Mouse (Mus musculus) liver, embryonic 14.5 days (tissue): Measurements from ENCODE around the gene Tmem94. TPM values are rescaled to one million over a fixed set of nuclear protein-coding genes. Genes with fewer than 3 reads are reported as not detected.

Experiments
- ATAC-seq: fragments of 200-750 bp; cut with Nextera tagmentation; 2 replicates; pipeline ENCODE4 v1.8.0; 2017; ENCODE audit warnings: moderate number of reproducible peaks, mild to moderate bottlenecking, moderate library complexity; ENCODE audit not compliant: insufficient read depth
- DNase-seq, 3 experiments: peaks; one replicate each; pipeline ENCODE4 v3.0.0-alpha.2; 2012 to 2013; ENCODE audit warnings: low read depth in 3 of 3, low spot score in 3 of 3
- H3K27ac ChIP-seq: fragments of 300-500 bp; sonication (generic); 2 replicates; pipeline ENCODE4 v1.5.1; 2014; ENCODE audit warnings: moderate library complexity, mild to moderate bottlenecking, control low read depth, inconsistent platforms
- H3K27me3 ChIP-seq: fragments of 300-500 bp; sonication (generic); 2 replicates; pipeline ENCODE4 v1.6.1; 2014; ENCODE audit warnings: mild to moderate bottlenecking, low read length, moderate library complexity; ENCODE audit not compliant: control insufficient read depth, insufficient read depth
- H3K36me3 ChIP-seq: fragments of 300-500 bp; sonication (generic); replicated peaks from 2 replicates; pipeline ENCODE4 v1.6.1; 2014; ENCODE audit warnings: low read depth; ENCODE audit not compliant: control insufficient read depth, insufficient read depth
- H3K4me1 ChIP-seq, 2 experiments: fragments of 200-500 bp in 1 of 2; fragments of 300-500 bp in 1 of 2; sonication (generic) in 1 of 2; replicated peaks; 2 replicates each; pipeline ENCODE4 v1.6.1; 2012 to 2014; ENCODE audit warnings: antibody characterized with exemption in 1 of 2, inconsistent platforms in 1 of 2, low read length in 1 of 2; ENCODE audit not compliant: control insufficient read depth in 2 of 2, insufficient read depth in 2 of 2
- H3K4me2 ChIP-seq: fragments of 300-500 bp; sonication (generic); 2 replicates; pipeline ENCODE4 v1.6.1; 2014; ENCODE audit warnings: low read depth, mild to moderate bottlenecking, control low read depth, moderate library complexity
- H3K4me3 ChIP-seq, 2 experiments: fragments of 200-500 bp in 1 of 2; fragments of 300-500 bp in 1 of 2; sonication (generic) in 1 of 2; 2 replicates each; pipeline ENCODE4 v1.5.1; 2012 to 2014; ENCODE audit warnings: low read depth in 2 of 2, low read length in 2 of 2, mild to moderate bottlenecking in 2 of 2, control low read depth in 1 of 2, inconsistent platforms in 1 of 2, moderate library complexity in 1 of 2; ENCODE audit not compliant: insufficient read depth in 1 of 2
- H3K9ac ChIP-seq: fragments of 300-500 bp; sonication (generic); replicated peaks from 2 replicates; pipeline ENCODE4 v1.6.1; 2014; ENCODE audit warnings: mild to moderate bottlenecking, control low read depth, moderate library complexity
- H3K9me3 ChIP-seq: fragments of 300-500 bp; sonication (generic); 2 replicates; pipeline ENCODE4 v1.6.1; 2016; ENCODE audit warnings: low read length, mixed read lengths; ENCODE audit not compliant: control insufficient read depth
- CTCF ChIP-seq: IDR thresholded peaks from 2 replicates; pipeline ENCODE4 v1.5.1; 2016; ENCODE audit warnings: antibody characterized with exemption, low read depth, control low read depth
- EP300 ChIP-seq: IDR thresholded peaks from 2 replicates; pipeline ENCODE4 v1.6.1; 2016; ENCODE audit warnings: antibody characterized with exemption, low read depth
- WGBS: fragments of 180-500 bp; shearing (Covaris S2); extraction: QIAGEN DNeasy Blood & Tissue Kit; methylation state at CpG from one replicate; pipeline ENCODE4 v1.1.7; 2014; ENCODE audit not compliant: insufficient replicate concordance; 5-methylcytosine and 5-hydroxymethylcytosine counted together
- polyA plus RNA-seq, 2 experiments: library from polyadenylated mRNA; depleted of rRNA in 1 of 2; stranded (reverse) in 1 of 2; unstranded in 1 of 2; fragments of >200 nt; fragmentation: Nextera tagmentation in 1 of 2; extraction: Ambion mirVana in 1 of 2; gene quantifications; 2 replicates each; pipeline versions ENCODE4 v1.2.1 to v1.2.3; 2012 to 2014

The Tmem94 gene
- polyA plus RNA-seq, 2 experiments, result 3.7 to 11.0 TPM

- no peak for TF ChIP-seq EP300
- ATAC-seq (no peak), DNase-seq (no peak)
- no peaks in the 10 kb centered on the region for H3K9me3 ChIP-seq
- no peak overlapping the region for H3K27ac ChIP-seq
- no peak overlapping the region for H3K4me3 ChIP-seq
- no peak overlapping the region for H3K4me2 ChIP-seq
- H3K4me1 ChIP-seq, result peaks cover 0 to 4% of the 10 kb centered on the region in 2 experiments; a peak in 1 of 4 replicates
- 59% methylated on average over 9 of the region's 9 CpGs for whole genome bisulfite sequencing
- H3K36me3 ChIP-seq, result no peaks in the 10 kb centered on the region
- H3K9ac ChIP-seq, result no peak overlapping the region
- no peaks in the 10 kb centered on the region for H3K27me3 ChIP-seq
Observed at GRCm38 (mm10) chr11:115742926-115743325, 22.3 kb upstream of the Tmem94 start.

GRCm38 (mm10) chr11:115744385-115744784 is 20.8 kb upstream of the Tmem94 start:
- Histone ChIP-seq H3K4me3 (no peak overlapping the region), H3K4me2 (no peak overlapping the region), H3K4me1 (peaks cover 0 to 4% of the 10 kb centered on the region in 2 experiments; a peak in 1 of 4 replicates), H3K9me3 (no peaks in the 10 kb centered on the region), H3K36me3 (no peaks in the 10 kb centered on the region), H3K9ac (no peak overlapping the region), H3K27me3 (no peaks in the 10 kb centered on the region), H3K27ac (no peak overlapping the region)
- WGBS, result 69% methylated on average over 5 of the region's 5 CpGs
- ATAC-seq (no peak), DNase-seq (no peak)
- TF ChIP-seq CTCF, result no peak
- no peak for TF ChIP-seq EP300

- H3K9me3 ChIP-seq, result no peaks in the 10 kb centered on the region
- H3K27ac ChIP-seq, result no peak overlapping the region
- 63% methylated on average over 1 of the region's 1 CpGs for WGBS
- no peak overlapping the region for H3K9ac ChIP-seq
- H3K4me3 ChIP-seq, result no peak overlapping the region
- no peaks in the 10 kb centered on the region for H3K27me3 ChIP-seq
- DNase-seq, result no peak
- no peak for ATAC-seq
- TF ChIP-seq CTCF (no peak), EP300 (no peak)
- no peaks in the 10 kb centered on the region for H3K36me3 ChIP-seq
- H3K4me2 ChIP-seq, result no peak overlapping the region
- H3K4me1 ChIP-seq, result peaks cover 0 to 4% of the 10 kb centered on the region in 2 experiments; a peak in 1 of 4 replicates
Observed at GRCm38 (mm10) chr11:115746109-115746508, 19.1 kb upstream of the Tmem94 start.

- Histone ChIP-seq H3K27ac (no peak overlapping the region), H3K27me3 (no peaks in the 10 kb centered on the region), H3K36me3 (no peaks in the 10 kb centered on the region), H3K4me1 (peaks cover 0 to 4% of the 10 kb centered on the region in 2 experiments; a peak in 1 of 4 replicates), H3K9ac (no peak overlapping the region), H3K9me3 (no peaks in the 10 kb centered on the region), H3K4me2 (no peak overlapping the region), H3K4me3 (no peak overlapping the region)
- TF ChIP-seq EP300, result no peak
- no peak for TF ChIP-seq CTCF
- ATAC-seq (no peak), DNase-seq (no peak)
- 7% methylated on average over 8 of the region's 8 CpGs for WGBS
Observed at GRCm38 (mm10) chr11:115746762-115747161, 18.5 kb upstream of the Tmem94 start.

GRCm38 (mm10) chr11:115747351-115747750 is 17.9 kb upstream of the Tmem94 start:
- Histone ChIP-seq H3K27me3 (no peaks in the 10 kb centered on the region), H3K4me2 (0 out of 2 replicates have a peak overlapping the region, but pooled peaks have one; percentile 16), H3K9ac (no peak overlapping the region), H3K9me3 (no peaks in the 10 kb centered on the region), H3K27ac (no peak overlapping the region), H3K4me3 (no peak overlapping the region), H3K4me1 (peaks cover 0 to 4% of the 10 kb centered on the region in 2 experiments; a peak in 1 of 4 replicates), H3K36me3 (no peaks in the 10 kb centered on the region)
- WGBS, result 10% methylated on average over 11 of the region's 15 CpGs
- no peak for DNase-seq
- TF ChIP-seq CTCF (no peak), EP300 (no peak)
- ATAC-seq, result no peak
